Mouse (Mus musculus) hindbrain, postnatal 0 days (tissue): ENCODE results near the gene Vps13c. TPM values are rescaled to one million over a fixed set of nuclear protein-coding genes. Genes with fewer than 3 reads are reported as not detected.

Experiments used
- ATAC-seq: fragments of 200-750 bp; cut with Nextera tagmentation; 2 replicates; pipeline ENCODE4 v1.8.0; 2017; ENCODE audit warnings: mild to moderate bottlenecking, moderate TSS enrichment, moderate library complexity
- DNase-seq: peaks from one replicate; pipeline ENCODE4 v3.0.0-alpha.2; 2015; ENCODE audit warnings: low spot score
- H3K27ac ChIP-seq: fragments of 300-500 bp; sonication (generic); 2 replicates; pipeline ENCODE4 v1.5.1; 2014; ENCODE audit warnings: mild to moderate bottlenecking
- H3K27me3 ChIP-seq: fragments of 300-500 bp; sonication (generic); 2 replicates; pipeline ENCODE4 v1.6.1; 2014; ENCODE audit warnings: low read length, mixed read lengths; ENCODE audit not compliant: insufficient read depth
- H3K36me3 ChIP-seq: fragments of 300-500 bp; sonication (generic); 2 replicates; pipeline ENCODE4 v1.6.1; 2014; ENCODE audit warnings: low read length, mixed read lengths; ENCODE audit not compliant: insufficient read depth
- H3K4me1 ChIP-seq: fragments of 300-500 bp; sonication (generic); 2 replicates; pipeline ENCODE4 v1.6.1; 2014; ENCODE audit warnings: antibody characterized with exemption, low read length, mixed read lengths; ENCODE audit not compliant: insufficient read depth
- H3K4me2 ChIP-seq: fragments of 300-500 bp; sonication (generic); 2 replicates; pipeline ENCODE4 v1.6.1; 2014; ENCODE audit warnings: low read depth, mild to moderate bottlenecking, low read length, moderate library complexity, mixed read lengths
- H3K4me3 ChIP-seq: fragments of 300-500 bp; sonication (generic); 2 replicates; pipeline ENCODE4 v1.5.1; 2014; ENCODE audit warnings: low read length
- H3K9ac ChIP-seq: fragments of 300-500 bp; sonication (generic); replicated peaks from 2 replicates; pipeline ENCODE4 v1.6.1; 2014; ENCODE audit warnings: mild to moderate bottlenecking, low read length, moderate library complexity, mixed read lengths
- H3K9me3 ChIP-seq: fragments of 300-500 bp; sonication (generic); 2 replicates; pipeline ENCODE4 v1.6.1; 2016; ENCODE audit warnings: low read length, mixed read lengths
- CTCF ChIP-seq: IDR thresholded peaks from 2 replicates; pipeline ENCODE4 v1.5.1; 2016; ENCODE audit warnings: antibody characterized with exemption, control low read depth, low read depth
- WGBS: fragments of 180-500 bp; shearing (Covaris S2); extraction: QIAGEN DNeasy Blood & Tissue Kit; methylation state at CpG from one replicate; pipeline ENCODE4 v1.1.7; 2014; 5-methylcytosine and 5-hydroxymethylcytosine counted together
- polyA plus RNA-seq: library from polyadenylated mRNA; unstranded; fragments of >200 nt; fragmentation: Nextera tagmentation; extraction: Ambion mirVana; gene quantifications from 2 replicates; pipeline ENCODE4 v1.2.1, GENCODE M21; 2015
- total RNA-seq: library from RNA; depleted of rRNA; stranded (reverse); fragments of >200 nt; gene quantifications from 2 replicates; pipeline ENCODE4 v1.2.3, GENCODE M21; 2014

Vps13c gene
- total and polyA plus RNA-seq, 2 experiments from 2014 or later: 7.5 to 25.8 TPM

DNA sequence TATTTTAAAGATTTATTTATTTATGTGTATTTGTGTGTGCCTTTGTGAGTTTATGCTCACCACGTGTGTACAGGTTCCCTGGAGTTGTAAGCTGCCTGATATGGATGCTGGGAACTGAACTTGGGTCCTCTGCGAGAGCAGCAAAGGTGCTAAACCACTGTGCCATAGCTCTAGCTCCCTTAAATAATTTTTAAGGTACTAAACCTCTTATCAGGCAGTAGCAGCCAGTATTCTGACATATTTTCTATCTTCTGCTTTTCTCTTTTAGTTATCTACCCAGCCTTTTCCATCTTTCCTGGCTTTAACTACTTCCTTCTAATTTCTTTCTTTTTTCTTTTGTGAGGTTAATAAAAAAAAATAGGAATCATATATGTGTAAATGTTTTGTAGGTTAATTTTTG is 20.1 kb downstream of the Vps13c start:
- Histone ChIP-seq H3K27me3 (no peaks in the 10 kb centered on the region), H3K4me2 (no peak overlapping the region), H3K9ac (no peak overlapping the region), H3K9me3 (no peaks in the 10 kb centered on the region), H3K4me1 (no peaks in the 10 kb centered on the region), H3K36me3 (peaks cover under 1% of the 10 kb centered on the region; the same call in 1 of the 2 replicates), H3K4me3 (no peak overlapping the region), H3K27ac (no peak overlapping the region)
- DNase-seq (no peak), ATAC-seq (no peak)
- WGBS: 88% methylated on average over 2 of the region's 2 CpGs
- TF ChIP-seq CTCF: no peak

DNA sequence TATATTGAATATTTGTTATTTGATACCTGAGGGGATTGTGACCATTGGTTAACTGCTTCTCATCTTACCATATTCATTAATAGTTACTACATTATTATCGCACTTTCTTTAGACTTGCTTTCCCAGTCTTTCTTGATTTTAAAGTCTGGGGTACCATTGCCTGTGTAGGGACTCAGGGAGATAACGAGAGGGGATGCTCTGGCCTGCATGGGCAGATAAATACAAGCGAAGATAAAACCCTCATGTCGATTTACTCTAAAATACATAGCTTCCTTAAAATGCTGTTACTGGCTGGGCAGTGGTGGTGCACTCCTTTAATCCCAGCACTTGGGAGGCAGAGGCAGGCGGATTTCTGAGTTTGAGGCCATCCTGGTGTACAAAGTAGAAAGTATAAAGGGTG is 23.1 kb downstream of the Vps13c start:
- no peak overlapping the region for H3K27ac ChIP-seq
- ATAC-seq: no peak

GRCm38 (mm10) chr9:67864011-67864410 is 23.8 kb downstream of the Vps13c start:
- Histone ChIP-seq H3K36me3 (no peaks in the 10 kb centered on the region), H3K4me2 (no peak overlapping the region), H3K27me3 (no peaks in the 10 kb centered on the region), H3K9me3 (no peaks in the 10 kb centered on the region), H3K27ac (no peak overlapping the region), H3K4me3 (no peak overlapping the region), H3K4me1 (no peaks in the 10 kb centered on the region), H3K9ac (no peak overlapping the region)
- WGBS: 30% methylated on average over 4 of the region's 4 CpGs
- no peak for ATAC-seq
- TF ChIP-seq CTCF: no peak
- no peak for DNase-seq

More for the DNA sequence above, 23.1 kb downstream of the Vps13c start:
- TF ChIP-seq CTCF: no peak
- Histone ChIP-seq H3K4me1 (no peaks in the 10 kb centered on the region), H3K27me3 (no peaks in the 10 kb centered on the region), H3K4me2 (no peak overlapping the region), H3K9ac (no peak overlapping the region), H3K36me3 (no peaks in the 10 kb centered on the region), H3K4me3 (no peak overlapping the region), H3K9me3 (no peaks in the 10 kb centered on the region)
- no peak for DNase-seq
- 96% methylated on average over 5 of the region's 5 CpGs for WGBS

DNA sequence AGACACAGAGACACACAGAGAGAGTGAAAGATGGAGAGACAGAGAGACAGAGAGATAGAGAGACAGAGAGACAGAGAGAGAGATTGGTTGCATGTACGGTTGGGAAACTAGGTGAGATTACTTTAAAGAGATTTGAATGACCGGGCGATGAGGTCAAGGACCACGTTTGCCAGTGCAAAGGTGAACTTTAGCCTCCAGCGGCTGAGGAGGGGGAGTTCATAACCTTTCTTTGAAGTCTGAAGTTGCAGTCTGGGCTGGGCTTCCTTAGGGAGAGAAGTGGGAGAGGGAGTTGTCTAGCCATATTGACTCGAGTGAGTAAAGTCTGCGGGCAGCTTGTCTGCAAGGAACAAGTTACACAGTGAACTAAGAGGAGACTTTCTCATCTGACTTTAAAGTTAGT is 25.2 kb downstream of the Vps13c start:
- WGBS: 75% methylated on average over 7 of the region's 7 CpGs
- no peak overlapping the region for H3K27ac ChIP-seq
- no peak for TF ChIP-seq CTCF
- ATAC-seq: no peak
- DNase-seq: no peak
- H3K36me3 ChIP-seq: no peaks in the 10 kb centered on the region
- no peak overlapping the region for H3K4me2 ChIP-seq
- H3K9me3 ChIP-seq: no peaks in the 10 kb centered on the region
- H3K27me3 ChIP-seq: no peaks in the 10 kb centered on the region
- H3K9ac ChIP-seq: no peak overlapping the region
- no peaks in the 10 kb centered on the region for H3K4me1 ChIP-seq
- H3K4me3 ChIP-seq: no peak overlapping the region

GRCm38 (mm10) chr9:67867411-67867810 is 27.2 kb downstream of the Vps13c start:
- TF ChIP-seq CTCF: no peak
- no peaks in the 10 kb centered on the region for H3K4me1 ChIP-seq
- no peak overlapping the region for H3K4me3 ChIP-seq
- H3K36me3 ChIP-seq: no peaks in the 10 kb centered on the region
- H3K9ac ChIP-seq: no peak overlapping the region
- no peak for ATAC-seq
- H3K9me3 ChIP-seq: no peaks in the 10 kb centered on the region
- WGBS: 81% methylated on average over 6 of the region's 6 CpGs
- DNase-seq: no peak
- no peak overlapping the region for H3K4me2 ChIP-seq
- no peak overlapping the region for H3K27ac ChIP-seq
- no peaks in the 10 kb centered on the region for H3K27me3 ChIP-seq

- no peak overlapping the region for H3K4me2 ChIP-seq
- no peaks in the 10 kb centered on the region for H3K36me3 ChIP-seq
- no peak overlapping the region for H3K27ac ChIP-seq
- H3K4me1 ChIP-seq: no peaks in the 10 kb centered on the region
- no peaks in the 10 kb centered on the region for H3K27me3 ChIP-seq
- no peak overlapping the region for H3K9ac ChIP-seq
- TF ChIP-seq CTCF: no peak
- H3K4me3 ChIP-seq: no peak overlapping the region
- no peak for ATAC-seq
- no peaks in the 10 kb centered on the region for H3K9me3 ChIP-seq
- DNase-seq: no peak
- WGBS: 93% methylated on average over 16 of the region's 16 CpGs
Measured at GRCm38 (mm10) chr9:67869691-67870450, 29.7 kb downstream of the Vps13c start.

DNA sequence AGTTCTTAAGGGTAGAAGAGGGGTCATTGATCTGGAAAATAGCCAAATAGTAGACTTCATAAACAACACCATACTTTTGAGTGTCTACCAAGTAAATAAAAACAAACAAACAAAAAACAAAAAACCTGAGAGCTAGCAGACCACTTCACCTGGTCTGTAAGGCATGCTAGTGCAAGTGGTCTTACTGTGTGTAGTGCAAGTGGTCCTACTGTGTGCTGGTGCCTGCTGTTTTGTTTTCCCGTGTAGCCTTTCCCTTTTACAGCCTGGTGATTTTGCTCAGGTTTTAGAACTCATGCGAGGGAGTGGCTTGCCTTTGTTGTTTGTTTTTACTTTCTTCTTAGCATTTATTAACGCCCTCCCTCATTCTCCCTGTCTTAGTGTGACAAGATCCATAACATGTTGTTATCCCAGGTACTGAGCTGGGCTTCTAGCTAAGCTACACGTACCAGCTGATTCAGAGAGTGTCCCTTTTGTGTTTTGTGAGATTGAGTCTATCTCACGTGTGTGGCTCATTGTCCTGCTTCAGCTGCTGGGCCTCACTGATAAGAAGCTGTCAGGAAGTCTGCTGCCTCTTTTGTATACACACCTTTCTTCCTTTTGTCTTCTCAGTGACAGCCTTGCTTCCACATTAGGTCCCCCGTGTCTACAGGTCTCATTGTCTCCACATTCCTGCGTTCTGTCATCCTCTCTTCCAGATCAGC is 34.5 kb downstream of the Vps13c start:
- Histone ChIP-seq H3K36me3 (no peaks in the 10 kb centered on the region), H3K4me3 (no peak overlapping the region), H3K4me2 (no peak overlapping the region), H3K27me3 (no peaks in the 10 kb centered on the region), H3K4me1 (no peaks in the 10 kb centered on the region), H3K27ac (no peak overlapping the region), H3K9ac (no peak overlapping the region), H3K9me3 (no peaks in the 10 kb centered on the region)
- 84% methylated on average over 7 of the region's 7 CpGs for WGBS
- no peak for TF ChIP-seq CTCF
- ATAC-seq: no peak
- DNase-seq: no peak
